Mouse (Mus musculus) neural tube, embryonic 14.5 days (tissue): ENCODE measurements around the gene Tbc1d22a. TPM values are rescaled to one million over a fixed set of nuclear protein-coding genes. Genes with fewer than 3 reads are reported as not detected.

Experiments
- ATAC-seq: fragments of 200-750 bp; cut with Nextera tagmentation; 2 replicates; pipeline ENCODE4 v1.8.0; 2017; ENCODE audit warnings: low read depth, mild to moderate bottlenecking, moderate TSS enrichment, moderate library complexity
- H3K27ac ChIP-seq: fragments of 300-500 bp; sonication (generic); 2 replicates; pipeline ENCODE4 v1.5.1; 2014; ENCODE audit warnings: low read depth, mild to moderate bottlenecking, control low read depth, low read length, moderate library complexity, mixed read lengths
- H3K27me3 ChIP-seq: fragments of 300-500 bp; sonication (generic); 2 replicates; pipeline ENCODE4 v1.6.1; 2014; ENCODE audit warnings: low read length; ENCODE audit not compliant: control insufficient read depth, insufficient read depth
- H3K36me3 ChIP-seq: fragments of 300-500 bp; sonication (generic); 2 replicates; pipeline ENCODE4 v1.6.1; 2014; ENCODE audit warnings: low read length, mixed read lengths; ENCODE audit not compliant: control insufficient read depth, insufficient read depth
- H3K4me1 ChIP-seq: fragments of 300-500 bp; sonication (generic); 2 replicates; pipeline ENCODE4 v1.6.1; 2014; ENCODE audit warnings: low read length; ENCODE audit not compliant: control insufficient read depth, insufficient read depth
- H3K4me2 ChIP-seq: fragments of 300-500 bp; sonication (generic); 2 replicates; pipeline ENCODE4 v1.6.1; 2014; ENCODE audit warnings: mild to moderate bottlenecking, low read depth, low read length, control low read depth
- H3K4me3 ChIP-seq: fragments of 300-500 bp; sonication (generic); 2 replicates; pipeline ENCODE4 v1.5.1; 2014; ENCODE audit warnings: low read depth, low read length, control low read depth, mixed read lengths
- H3K9ac ChIP-seq: fragments of 300-500 bp; sonication (generic); replicated peaks from 2 replicates; pipeline ENCODE4 v1.6.1; 2014; ENCODE audit warnings: low read depth, mild to moderate bottlenecking, control low read depth, low read length, mixed read lengths
- H3K9me3 ChIP-seq: fragments of 300-500 bp; sonication (generic); 2 replicates; pipeline ENCODE4 v1.6.1; 2016; ENCODE audit warnings: low read length; ENCODE audit not compliant: control insufficient read depth
- WGBS: fragments of 180-500 bp; shearing (Covaris S2); extraction: QIAGEN DNeasy Blood & Tissue Kit; methylation state at CpG from one replicate; pipeline ENCODE4 v1.1.7; 2014; 5-methylcytosine and 5-hydroxymethylcytosine counted together
- polyA plus RNA-seq: library from polyadenylated mRNA; unstranded; fragments of >200 nt; fragmentation: Nextera tagmentation; extraction: Ambion mirVana; gene quantifications from 2 replicates; pipeline ENCODE4 v1.2.1, GENCODE M21; 2014

The Tbc1d22a gene
- polyA plus RNA-seq, 1 experiment from 2014 or later = 8.9 TPM

DNA sequence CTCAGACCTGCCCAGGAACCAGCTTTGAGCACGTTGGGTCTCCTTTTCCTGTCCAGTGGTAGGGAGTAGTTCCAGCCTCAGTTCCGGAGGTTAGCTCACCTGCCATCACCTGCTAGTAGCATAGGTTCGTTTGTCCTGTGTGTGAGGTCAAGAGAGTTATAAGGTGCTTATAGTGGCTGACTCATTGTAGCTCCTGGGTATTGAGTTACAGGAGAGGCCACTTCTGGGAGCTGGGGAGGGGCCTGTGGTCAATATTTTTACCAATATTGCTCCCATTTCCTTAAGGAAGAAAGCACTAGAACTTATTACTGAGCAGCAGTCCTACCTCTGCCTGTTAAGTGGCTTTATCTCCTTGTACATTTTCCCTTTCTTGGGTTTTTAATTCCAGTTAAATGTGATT is 161.0 kb downstream of the Tbc1d22a start:
- H3K4me1 ChIP-seq = no peaks in the 10 kb centered on the region
- no peak for ATAC-seq
- H3K9ac ChIP-seq = no peak overlapping the region
- no peaks in the 10 kb centered on the region for H3K9me3 ChIP-seq
- WGBS = 81% methylated on average over 3 of the region's 3 CpGs
- no peak overlapping the region for H3K27ac ChIP-seq
- no peak overlapping the region for H3K4me3 ChIP-seq
- H3K4me2 ChIP-seq = no peak overlapping the region
- no peaks in the 10 kb centered on the region for H3K27me3 ChIP-seq
- H3K36me3 ChIP-seq = no peaks in the 10 kb centered on the region

DNA sequence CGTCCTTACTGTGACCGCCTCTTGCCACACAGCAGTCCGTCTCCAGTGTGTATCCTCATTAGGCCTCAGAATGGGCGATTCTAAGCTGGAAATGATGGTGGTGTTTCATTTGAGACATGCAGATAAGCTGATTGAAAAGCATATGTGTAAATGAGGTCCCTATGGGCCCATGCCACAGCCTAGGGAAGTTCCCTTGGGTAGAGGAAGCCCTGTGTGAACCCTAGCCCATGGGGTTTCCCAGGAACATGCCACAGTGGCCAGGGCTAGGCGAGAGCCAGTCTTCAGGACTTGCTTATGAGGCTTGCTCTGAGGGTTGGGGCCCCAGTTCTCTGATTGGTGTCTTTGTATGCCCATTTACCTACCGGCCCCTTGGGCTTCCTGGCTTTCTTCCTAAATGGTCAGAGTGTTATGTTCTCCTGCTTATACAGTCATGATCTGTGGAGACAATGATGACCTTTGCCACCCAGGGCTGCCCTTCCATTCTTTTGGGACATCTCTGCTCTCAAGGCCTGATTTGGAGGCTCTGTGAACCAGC is 161.7 kb downstream of the Tbc1d22a start:
- WGBS = 74% methylated on average over 6 of the region's 6 CpGs
- Histone ChIP-seq H3K27ac (no peak overlapping the region), H3K4me2 (no peak overlapping the region), H3K36me3 (no peaks in the 10 kb centered on the region), H3K4me1 (no peaks in the 10 kb centered on the region), H3K9ac (no peak overlapping the region), H3K27me3 (no peaks in the 10 kb centered on the region), H3K4me3 (no peak overlapping the region), H3K9me3 (no peaks in the 10 kb centered on the region)
- ATAC-seq = no peak

GRCm38 (mm10) chr15:86383278-86383677 is 169.0 kb downstream of the Tbc1d22a start:
- H3K9ac ChIP-seq = no peak overlapping the region
- no peaks in the 10 kb centered on the region for H3K9me3 ChIP-seq
- no peak for ATAC-seq
- H3K27ac ChIP-seq = no peak overlapping the region
- H3K4me2 ChIP-seq = no peak overlapping the region
- WGBS = 28% methylated on average over 5 of the region's 5 CpGs
- no peaks in the 10 kb centered on the region for H3K36me3 ChIP-seq
- no peaks in the 10 kb centered on the region for H3K4me1 ChIP-seq
- H3K4me3 ChIP-seq = no peak overlapping the region
- no peaks in the 10 kb centered on the region for H3K27me3 ChIP-seq

DNA sequence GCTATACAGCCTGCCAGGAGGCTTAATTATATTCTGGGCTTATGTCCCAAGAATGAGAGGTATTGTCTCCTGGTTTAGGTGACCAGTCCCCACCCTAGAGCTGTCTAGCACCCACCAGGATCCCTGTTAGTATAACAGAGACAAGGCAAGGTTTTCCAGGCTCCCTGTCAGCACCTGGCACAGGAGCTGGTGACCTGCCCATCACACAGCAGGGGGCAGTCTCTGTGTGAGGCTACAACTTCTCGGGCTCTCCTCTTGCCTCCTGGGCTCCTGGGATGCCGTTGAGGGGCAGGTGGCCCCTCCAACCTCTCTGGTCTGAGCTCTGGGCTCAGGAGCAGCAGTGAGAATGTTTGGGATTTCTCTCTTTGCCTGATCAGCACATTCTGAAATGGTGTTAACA is 171.2 kb downstream of the Tbc1d22a start:
- no peaks in the 10 kb centered on the region for H3K36me3 ChIP-seq
- H3K27me3 ChIP-seq = no peaks in the 10 kb centered on the region
- H3K4me3 ChIP-seq = no peak overlapping the region
- no peak overlapping the region for H3K9ac ChIP-seq
- no peak overlapping the region for H3K4me2 ChIP-seq
- H3K4me1 ChIP-seq = peaks cover 5% of the 10 kb centered on the region; the same call in 1 of the 2 replicates
- ATAC-seq = no peak
- 41% methylated on average over 2 of the region's 2 CpGs for WGBS
- no peak overlapping the region for H3K27ac ChIP-seq
- H3K9me3 ChIP-seq = no peaks in the 10 kb centered on the region

DNA sequence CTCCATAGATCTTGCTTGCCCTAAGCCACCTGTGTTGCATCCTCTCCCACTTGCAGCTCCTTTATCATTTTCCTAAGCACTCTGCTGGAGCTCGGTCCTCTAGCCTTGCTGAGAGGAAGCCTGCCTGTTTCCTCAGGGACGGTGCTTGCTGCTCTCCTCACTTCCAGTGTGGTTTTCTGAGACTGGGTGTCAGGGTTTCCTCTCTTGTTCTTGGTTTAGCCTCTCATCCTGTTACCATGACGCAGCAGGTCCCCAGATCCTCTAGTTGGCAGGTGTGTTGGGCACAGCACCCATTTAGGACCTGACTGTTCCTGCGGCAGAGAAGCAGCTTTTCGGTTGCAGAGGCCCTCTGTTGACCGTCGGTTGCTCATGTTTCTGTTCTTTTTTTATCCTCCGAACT is 172.1 kb downstream of the Tbc1d22a start:
- Histone ChIP-seq H3K9ac (no peak overlapping the region), H3K4me3 (no peak overlapping the region), H3K36me3 (no peaks in the 10 kb centered on the region), H3K4me2 (no peak overlapping the region), H3K27ac (no peak overlapping the region), H3K4me1 (peaks cover 5% of the 10 kb centered on the region; the same call in 1 of the 2 replicates), H3K9me3 (no peaks in the 10 kb centered on the region), H3K27me3 (no peaks in the 10 kb centered on the region)
- ATAC-seq = no peak
- 92% methylated on average over 8 of the region's 8 CpGs for WGBS

DNA sequence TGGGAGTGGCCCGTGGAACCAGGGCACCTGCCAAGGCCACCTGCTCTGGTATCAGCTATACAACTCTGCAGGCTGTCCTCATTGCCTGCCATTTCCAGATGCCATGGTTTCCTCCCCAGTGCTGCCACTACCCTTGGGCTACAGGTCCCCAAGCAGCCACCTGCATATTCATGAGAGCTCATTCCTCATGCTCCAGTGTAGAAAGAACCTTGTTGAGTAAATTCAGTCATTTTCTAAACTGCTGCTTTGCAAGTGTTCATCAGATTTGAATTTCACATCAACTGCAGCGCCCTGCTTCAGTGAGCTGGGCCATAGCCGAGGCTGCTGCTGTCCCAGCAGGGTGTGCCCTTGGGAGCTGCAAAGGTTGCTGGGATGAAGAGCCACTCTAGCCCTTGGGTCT is 174.3 kb downstream of the Tbc1d22a start:
- Histone ChIP-seq H3K4me3 (no peak overlapping the region), H3K4me2 (no peak overlapping the region), H3K27me3 (no peaks in the 10 kb centered on the region), H3K9ac (no peak overlapping the region), H3K36me3 (no peaks in the 10 kb centered on the region), H3K4me1 (peaks cover 5% of the 10 kb centered on the region; the same call in 1 of the 2 replicates), H3K27ac (no peak overlapping the region), H3K9me3 (no peaks in the 10 kb centered on the region)
- no peak for ATAC-seq
- WGBS = 65% methylated on average over 3 of the region's 3 CpGs

DNA sequence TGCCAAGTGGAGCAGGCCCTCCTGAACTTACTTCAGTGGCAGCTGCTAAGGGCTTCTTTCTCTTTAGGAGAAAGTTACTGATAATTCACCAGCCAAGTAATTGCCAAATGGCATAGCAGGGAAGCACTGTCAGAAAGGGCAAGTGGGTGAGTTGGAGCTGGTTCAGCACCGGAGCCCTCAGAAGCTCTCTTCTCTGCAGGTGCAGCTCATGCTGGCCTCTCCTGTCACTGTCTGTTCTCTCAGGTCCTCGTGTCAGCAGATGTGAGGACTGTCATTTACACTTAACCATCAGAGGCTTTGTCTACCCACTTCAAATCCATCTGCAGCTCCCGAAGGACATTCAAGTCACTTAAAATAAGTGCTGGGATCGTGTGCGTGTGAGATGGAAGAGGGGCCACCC is 190.6 kb downstream of the Tbc1d22a start:
- Histone ChIP-seq H3K4me3 (no peak overlapping the region), H3K36me3 (no peaks in the 10 kb centered on the region), H3K27ac (no peak overlapping the region), H3K4me2 (no peak overlapping the region), H3K27me3 (no peaks in the 10 kb centered on the region), H3K9ac (no peak overlapping the region), H3K4me1 (no peaks in the 10 kb centered on the region), H3K9me3 (no peaks in the 10 kb centered on the region)
- 81% methylated on average over 5 of the region's 5 CpGs for WGBS
- no peak for ATAC-seq

GRCm38 (mm10) chr15:86405527-86405926 is 191.3 kb downstream of the Tbc1d22a start:
- no peak overlapping the region for H3K4me2 ChIP-seq
- H3K27me3 ChIP-seq = no peaks in the 10 kb centered on the region
- no peaks in the 10 kb centered on the region for H3K4me1 ChIP-seq
- WGBS = 21% methylated on average over 4 of the region's 4 CpGs
- H3K9me3 ChIP-seq = no peaks in the 10 kb centered on the region
- H3K27ac ChIP-seq = no peak overlapping the region
- H3K36me3 ChIP-seq = no peaks in the 10 kb centered on the region
- no peak for ATAC-seq
- H3K4me3 ChIP-seq = no peak overlapping the region
- no peak overlapping the region for H3K9ac ChIP-seq

DNA sequence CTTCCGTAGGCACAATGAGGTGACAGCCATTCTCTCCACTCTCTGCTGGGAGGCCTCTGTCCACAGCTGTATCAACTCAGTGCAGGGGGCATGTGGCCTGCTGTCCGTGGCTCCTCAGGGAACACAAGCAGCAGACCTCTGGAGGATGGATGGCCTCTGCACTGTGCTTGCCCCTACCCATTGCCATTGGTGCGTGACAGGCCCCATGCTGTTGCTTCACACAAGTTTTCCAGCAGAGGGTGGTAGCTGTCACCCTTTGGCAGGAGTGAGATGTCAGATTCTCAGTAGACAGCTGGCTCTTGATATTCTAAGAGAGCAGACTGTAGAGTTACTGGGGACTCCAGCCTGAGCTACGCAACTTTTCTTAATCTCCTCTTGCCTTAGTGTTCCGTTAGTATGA is 195.1 kb downstream of the Tbc1d22a start:
- no peaks in the 10 kb centered on the region for H3K9me3 ChIP-seq
- H3K4me3 ChIP-seq = no peak overlapping the region
- no peaks in the 10 kb centered on the region for H3K36me3 ChIP-seq
- WGBS = 71% methylated on average over 5 of the region's 5 CpGs
- H3K27me3 ChIP-seq = no peaks in the 10 kb centered on the region
- no peaks in the 10 kb centered on the region for H3K4me1 ChIP-seq
- H3K4me2 ChIP-seq = no peak overlapping the region
- no peak overlapping the region for H3K27ac ChIP-seq
- ATAC-seq = no peak
- H3K9ac ChIP-seq = no peak overlapping the region
